Mouse (Mus musculus) heart, postnatal 0 days (tissue): Measurements from ENCODE around the gene Aig1. TPM values are rescaled to one million over a fixed set of nuclear protein-coding genes. Genes with fewer than 3 reads are reported as not detected.

Experiments
- ATAC-seq: fragments of 200-750 bp; cut with Nextera tagmentation; 2 replicates; pipeline ENCODE4 v1.8.0; 2017; ENCODE audit warnings: low read depth, moderate number of reproducible peaks, moderate library complexity; ENCODE audit not compliant: insufficient read depth
- DNase-seq: peaks from one replicate; pipeline ENCODE4 v3.0.0-alpha.2; 2016; ENCODE audit warnings: low spot score
- H3K27ac ChIP-seq: fragments of 300-500 bp; sonication (generic); 2 replicates; pipeline ENCODE4 v1.5.1; 2014; ENCODE audit warnings: low read depth, mild to moderate bottlenecking
- H3K27me3 ChIP-seq: fragments of 300-500 bp; sonication (generic); 2 replicates; pipeline ENCODE4 v1.6.1; 2014; ENCODE audit warnings: low read length, mixed read lengths; ENCODE audit not compliant: control insufficient read depth, insufficient read depth
- H3K36me3 ChIP-seq: fragments of 300-500 bp; sonication (generic); replicated peaks from 2 replicates; pipeline ENCODE4 v1.6.1; 2014; ENCODE audit warnings: low read length, mixed read lengths; ENCODE audit not compliant: control insufficient read depth, insufficient read depth
- H3K4me1 ChIP-seq: fragments of 300-500 bp; sonication (generic); 2 replicates; pipeline ENCODE4 v1.6.1; 2014; ENCODE audit warnings: antibody characterized with exemption; ENCODE audit not compliant: control insufficient read depth, insufficient read depth
- H3K4me2 ChIP-seq: fragments of 300-500 bp; sonication (generic); 2 replicates; pipeline ENCODE4 v1.6.1; 2014; ENCODE audit warnings: low read depth, mild to moderate bottlenecking, low read length, moderate library complexity
- H3K4me3 ChIP-seq: fragments of 300-500 bp; sonication (generic); 2 replicates; pipeline ENCODE4 v1.5.1; 2014; ENCODE audit warnings: low read depth, low read length
- H3K9ac ChIP-seq: fragments of 300-500 bp; sonication (generic); replicated peaks from 2 replicates; pipeline ENCODE4 v1.6.1; 2014; ENCODE audit warnings: low read depth, low read length, mixed read lengths
- H3K9me3 ChIP-seq: fragments of 300-500 bp; sonication (generic); replicated peaks from 2 replicates; pipeline ENCODE4 v1.6.1; 2016; ENCODE audit warnings: low read length; ENCODE audit not compliant: control insufficient read depth
- CTCF ChIP-seq: IDR thresholded peaks from 2 replicates; pipeline ENCODE4 v1.5.1; 2016; ENCODE audit warnings: antibody characterized with exemption, control low read depth, low read depth
- EP300 ChIP-seq: IDR thresholded peaks from 2 replicates; pipeline ENCODE4 v1.6.1; 2016; ENCODE audit warnings: antibody characterized with exemption, low read depth
- WGBS: fragments of 180-500 bp; shearing (Covaris S2); extraction: QIAGEN DNeasy Blood & Tissue Kit; methylation state at CpG from one replicate; pipeline ENCODE4 v1.1.7; 2014; 5-methylcytosine and 5-hydroxymethylcytosine counted together
- polyA plus RNA-seq: library from polyadenylated mRNA; unstranded; fragments of >200 nt; fragmentation: Nextera tagmentation; extraction: Ambion mirVana; gene quantifications from 2 replicates; pipeline ENCODE4 v1.2.1, GENCODE M21; 2015
- total RNA-seq: library from RNA; depleted of rRNA; stranded (reverse); fragments of >200 nt; gene quantifications from 2 replicates; pipeline ENCODE4 v1.2.3, GENCODE M21; 2014; ENCODE audit warnings: low replicate concordance

Aig1 gene
- total and polyA plus RNA-seq, 2 experiments from 2014 or later: 77.4 to 147 TPM

GRCm38 (mm10) chr10:13789604-13790003, 79.2 kb downstream of the Aig1 start:
- H3K36me3 ChIP-seq: peaks cover 10% of the 10 kb centered on the region; the same call in 1 of the 2 replicates
- no peaks in the 10 kb centered on the region for H3K4me1 ChIP-seq
- H3K27ac ChIP-seq: no peak overlapping the region
- TF ChIP-seq EP300 (no peak), CTCF (no peak)
- H3K4me2 ChIP-seq: no peak overlapping the region
- no peak overlapping the region for H3K4me3 ChIP-seq
- no peak for ATAC-seq
- no peak overlapping the region for H3K9ac ChIP-seq
- H3K27me3 ChIP-seq: no peaks in the 10 kb centered on the region
- WGBS: 83% methylated on average over 1 of the region's 1 CpGs
- no peak for DNase-seq
- H3K9me3 ChIP-seq: 0 out of 2 replicates have a peak, but pooled peaks cover 2% of the 10 kb centered on the region

DNA sequence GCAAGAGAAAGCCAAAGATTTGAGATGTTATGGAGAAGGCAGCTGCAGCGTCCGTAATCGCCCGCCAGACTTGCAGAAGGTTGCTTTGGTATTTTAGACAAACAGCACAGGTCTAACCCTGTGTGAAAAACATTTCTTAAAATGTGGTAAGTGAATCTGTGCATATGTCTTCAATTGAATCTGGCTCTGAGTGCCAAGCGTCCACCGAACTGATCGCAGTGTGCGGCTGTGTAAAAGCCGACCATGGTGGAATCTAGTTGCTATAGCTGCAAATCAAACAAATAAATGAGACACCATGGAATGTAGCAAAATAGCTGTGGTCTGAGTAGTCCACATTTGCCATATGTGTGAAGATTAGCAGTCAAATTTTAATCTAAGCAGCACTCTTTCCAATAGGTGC, 80.7 kb downstream of the Aig1 start:
- Histone ChIP-seq H3K4me1 (no peaks in the 10 kb centered on the region), H3K27me3 (no peaks in the 10 kb centered on the region), H3K36me3 (peaks cover 11% of the 10 kb centered on the region; the same call in 1 of the 2 replicates), H3K9me3 (no peaks in the 10 kb centered on the region), H3K27ac (no peak overlapping the region), H3K4me2 (no peak overlapping the region), H3K4me3 (no peak overlapping the region), H3K9ac (no peak overlapping the region)
- ATAC-seq (no peak), DNase-seq (no peak)
- no peak for TF ChIP-seq CTCF
- TF ChIP-seq EP300: no peak
- WGBS: 86% methylated on average over 9 of the region's 9 CpGs

DNA sequence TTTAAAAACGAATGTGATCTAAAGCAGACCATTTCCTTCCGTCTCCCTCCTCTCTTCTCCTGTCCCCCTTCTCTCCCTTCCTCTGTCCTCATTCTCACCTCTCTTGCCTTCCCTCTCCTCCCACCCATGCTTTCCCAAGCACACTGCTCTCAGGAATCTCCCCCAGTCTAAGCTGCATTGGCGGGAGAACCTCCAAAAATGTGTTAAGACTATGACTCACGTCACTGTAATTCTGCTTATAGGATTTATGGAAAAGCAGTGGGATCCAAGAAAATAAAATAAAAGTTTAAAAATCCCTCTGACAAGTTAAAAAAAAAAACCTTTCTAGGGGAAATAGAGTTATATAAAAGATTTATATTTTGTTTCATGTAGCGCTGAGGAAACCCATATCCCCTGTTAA, 86.0 kb downstream of the Aig1 start:
- no peak for ATAC-seq
- H3K9me3 ChIP-seq: no peaks in the 10 kb centered on the region
- no peak overlapping the region for H3K27ac ChIP-seq
- no peaks in the 10 kb centered on the region for H3K27me3 ChIP-seq
- DNase-seq: no peak
- no peak overlapping the region for H3K4me2 ChIP-seq
- no peaks in the 10 kb centered on the region for H3K4me1 ChIP-seq
- H3K4me3 ChIP-seq: no peak overlapping the region
- H3K36me3 ChIP-seq: 0 out of 2 replicates have a peak, but pooled peaks cover 3% of the 10 kb centered on the region
- no peak overlapping the region for H3K9ac ChIP-seq
- TF ChIP-seq EP300 (no peak), CTCF (no peak)
- WGBS: 75% methylated on average over 5 of the region's 5 CpGs

- Histone ChIP-seq H3K4me3 (no peak overlapping the region), H3K4me1 (no peaks in the 10 kb centered on the region), H3K36me3 (0 out of 2 replicates have a peak, but pooled peaks cover 3% of the 10 kb centered on the region), H3K4me2 (no peak overlapping the region), H3K9me3 (no peaks in the 10 kb centered on the region), H3K9ac (no peak overlapping the region), H3K27me3 (no peaks in the 10 kb centered on the region), H3K27ac (no peak overlapping the region)
- ATAC-seq (no peak), DNase-seq (no peak)
- 82% methylated on average over 10 of the region's 10 CpGs for WGBS
- TF ChIP-seq CTCF: no peak
- no peak for TF ChIP-seq EP300
Measured at GRCm38 (mm10) chr10:13782235-13782757, 86.5 kb downstream of the Aig1 start.

DNA sequence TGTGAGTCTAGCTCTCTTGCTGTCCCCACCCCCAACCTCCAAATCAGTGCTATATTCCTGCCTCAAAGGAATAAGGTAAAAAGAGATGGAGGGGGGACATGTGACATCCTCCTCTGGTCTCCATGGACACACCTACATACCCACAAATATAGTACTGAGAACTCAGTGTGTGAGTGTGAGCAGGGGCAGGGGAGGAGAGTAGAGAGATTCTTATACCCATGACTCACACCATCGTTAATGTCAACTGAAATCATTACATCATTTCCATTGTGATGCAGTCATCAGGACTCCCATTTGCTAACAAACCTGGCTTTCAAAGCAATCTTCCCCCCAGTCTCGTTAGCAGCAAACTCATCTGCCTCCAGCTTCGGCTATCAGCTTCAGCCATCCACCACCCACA, 92.8 kb downstream of the Aig1 start:
- WGBS: 57% methylated on average over 3 of the region's 3 CpGs
- DNase-seq (no peak), ATAC-seq (no peak)
- Histone ChIP-seq H3K9ac (no peak overlapping the region), H3K4me3 (no peak overlapping the region), H3K27me3 (no peaks in the 10 kb centered on the region), H3K4me2 (no peak overlapping the region), H3K9me3 (no peaks in the 10 kb centered on the region), H3K36me3 (no peaks in the 10 kb centered on the region), H3K27ac (no peak overlapping the region), H3K4me1 (peaks cover 5% of the 10 kb centered on the region; the same call in 1 of the 2 replicates)
- TF ChIP-seq EP300: no peak
- TF ChIP-seq CTCF: no peak

DNA sequence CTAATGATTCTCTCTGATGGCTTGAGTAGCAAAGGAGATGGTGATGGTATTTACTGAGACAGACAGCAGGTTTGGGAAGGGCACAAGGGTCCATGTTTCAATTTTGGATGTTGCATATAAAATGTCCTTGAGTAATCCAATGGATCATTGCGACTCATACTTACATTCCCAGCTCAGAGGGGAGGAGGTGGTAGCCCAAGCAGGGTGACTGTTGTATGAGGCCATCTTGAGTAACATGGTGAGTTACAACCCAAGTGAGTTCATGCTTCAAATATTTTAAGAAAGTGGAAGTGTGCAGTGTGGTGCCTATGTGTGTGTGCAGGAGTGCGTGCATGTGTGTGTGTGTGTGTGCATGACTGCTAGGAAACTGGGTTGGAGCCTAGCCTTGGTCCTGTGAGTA, 93.4 kb downstream of the Aig1 start:
- 93% methylated on average over 2 of the region's 2 CpGs for WGBS
- no peak overlapping the region for H3K4me2 ChIP-seq

More for the DNA sequence above, 93.4 kb downstream of the Aig1 start:
- H3K36me3 ChIP-seq: no peaks in the 10 kb centered on the region
- TF ChIP-seq EP300: no peak
- no peak for TF ChIP-seq CTCF
- ATAC-seq (no peak), DNase-seq (no peak)
- H3K27ac ChIP-seq: no peak overlapping the region
- H3K4me3 ChIP-seq: no peak overlapping the region
- no peaks in the 10 kb centered on the region for H3K9me3 ChIP-seq
- no peaks in the 10 kb centered on the region for H3K27me3 ChIP-seq
- no peak overlapping the region for H3K9ac ChIP-seq
- peaks cover 11% of the 10 kb centered on the region; the same call in 1 of the 2 replicates for H3K4me1 ChIP-seq
